Mouse (Mus musculus): Measurements from ENCODE around the gene Pigs. TPM values are rescaled to one million over a fixed set of nuclear protein-coding genes. Genes with fewer than 3 reads are reported as not detected.
A peak's percentile ranks its signal among the peaks of the same experiment; 100 is the strongest.

The Pigs gene
- polyA plus RNA-seq, 1 experiment from 2014 or later: 92.9 TPM

- Histone ChIP-seq H3K27ac (replicated peaks) (no peak overlapping the region), H3K36me3 (no peaks in the 10 kb centered on the region), H3K4me3 (no peak overlapping the region), H3K9me3 (no peaks in the 10 kb centered on the region), H3K9ac (no peak overlapping the region), H3K27me3 (no peaks in the 10 kb centered on the region), H3K4me1 (replicated peaks) (no peaks in the 10 kb centered on the region; the same call in 1 of the 2 replicates), H3K4me2 (no peak overlapping the region)
- no peak for ATAC-seq (ENCODE audit: low FRiP score, low read depth)
- 92% methylated on average over 6 of the region's 6 CpGs for WGBS
Measured at GRCm38 (mm10) chr11:78354905-78355304, 26.7 kb downstream of the Pigs start.

GRCm38 (mm10) chr11:78355471-78356238 lies 27.4 kb downstream of the Pigs start:
- Histone ChIP-seq H3K9me3 (no peaks in the 10 kb centered on the region), H3K27me3 (no peaks in the 10 kb centered on the region), H3K27ac (replicated peaks) (no peak overlapping the region), H3K4me1 (replicated peaks) (no peaks in the 10 kb centered on the region; the same call in 1 of the 2 replicates), H3K4me3 (no peak overlapping the region), H3K4me2 (no peak overlapping the region), H3K9ac (no peak overlapping the region), H3K36me3 (no peaks in the 10 kb centered on the region)
- ATAC-seq (ENCODE audit: low FRiP score, low read depth): no peak
- 32% methylated on average over 4 of the region's 4 CpGs for WGBS

GRCm38 (mm10) chr11:78358330-78359007 lies 30.3 kb downstream of the Pigs start:
- Histone ChIP-seq H3K9ac (no peak overlapping the region), H3K4me1 (replicated peaks) (no peaks in the 10 kb centered on the region; the same call in 1 of the 2 replicates), H3K27me3 (no peaks in the 10 kb centered on the region), H3K9me3 (no peaks in the 10 kb centered on the region), H3K4me3 (no peak overlapping the region), H3K4me2 (no peak overlapping the region), H3K27ac (replicated peaks) (no peak overlapping the region), H3K36me3 (no peaks in the 10 kb centered on the region)
- ATAC-seq (ENCODE audit: low FRiP score, low read depth): no peak
- WGBS: 17% methylated on average over 22 of the region's 22 CpGs

GRCm38 (mm10) chr11:78360125-78360788 lies 32.0 kb downstream of the Pigs start:
- H3K4me3 ChIP-seq: peak overlapping the region; percentile 20
- WGBS: 15% methylated on average over 13 of the region's 13 CpGs

GRCm38 (mm10) chr11:78360789-78361131 lies 32.5 kb downstream of the Pigs start:
- Histone ChIP-seq H3K9ac (no peak overlapping the region), H3K27ac (replicated peaks) (no peak overlapping the region), H3K9me3 (no peaks in the 10 kb centered on the region), H3K4me3 (no peak overlapping the region), H3K27me3 (no peaks in the 10 kb centered on the region), H3K36me3 (no peaks in the 10 kb centered on the region), H3K4me1 (replicated peaks) (no peaks in the 10 kb centered on the region; the same call in 1 of the 2 replicates), H3K4me2 (no peak overlapping the region)
- ATAC-seq (ENCODE audit: low FRiP score, low read depth): peak; percentile 31; the same call in 1 of the 2 replicates
- 56% methylated on average over 2 of the region's 2 CpGs for WGBS

More at GRCm38 (mm10) chr11:78360125-78360788, 32.0 kb downstream of the Pigs start:
- Histone ChIP-seq H3K9me3 (no peaks in the 10 kb centered on the region), H3K27ac (replicated peaks) (no peak overlapping the region), H3K36me3 (no peaks in the 10 kb centered on the region), H3K4me1 (replicated peaks) (no peaks in the 10 kb centered on the region; the same call in 1 of the 2 replicates), H3K27me3 (no peaks in the 10 kb centered on the region), H3K9ac (no peak overlapping the region), H3K4me2 (peak overlapping the region; percentile 46)
- peak; percentile 67; the same call in 1 of the 2 replicates for ATAC-seq (ENCODE audit: low FRiP score, low read depth)

GRCm38 (mm10) chr11:78363309-78364007 lies 35.2 kb downstream of the Pigs start:
- no peak overlapping the region for H3K27ac ChIP-seq (replicated peaks)
- ATAC-seq (ENCODE audit: low FRiP score, low read depth): no peak
- H3K4me1 ChIP-seq (replicated peaks): no peaks in the 10 kb centered on the region
- no peaks in the 10 kb centered on the region for H3K9me3 ChIP-seq
- no peak overlapping the region for H3K4me2 ChIP-seq
- H3K4me3 ChIP-seq: no peak overlapping the region
- WGBS: 85% methylated on average over 13 of the region's 13 CpGs
- no peaks in the 10 kb centered on the region for H3K36me3 ChIP-seq
- no peaks in the 10 kb centered on the region for H3K27me3 ChIP-seq
- H3K9ac ChIP-seq: no peak overlapping the region

- no peak overlapping the region for H3K4me3 ChIP-seq
- H3K9me3 ChIP-seq: no peaks in the 10 kb centered on the region
- ATAC-seq (ENCODE audit: low FRiP score, low read depth): no peak
- no peaks in the 10 kb centered on the region for H3K36me3 ChIP-seq
- H3K9ac ChIP-seq: no peak overlapping the region
- no peak overlapping the region for H3K4me2 ChIP-seq
- H3K27ac ChIP-seq (replicated peaks): no peak overlapping the region
- H3K27me3 ChIP-seq: no peaks in the 10 kb centered on the region
- 69% methylated on average over 8 of the region's 8 CpGs for WGBS
- no peaks in the 10 kb centered on the region for H3K4me1 ChIP-seq (replicated peaks)
Measured at GRCm38 (mm10) chr11:78364103-78364502, 35.9 kb downstream of the Pigs start.

- no peak for ATAC-seq (ENCODE audit: low FRiP score, low read depth)
- peaks cover 3% of the 10 kb centered on the region; the same call in 1 of the 2 replicates for H3K4me1 ChIP-seq (replicated peaks)
- 90% methylated on average over 15 of the region's 15 CpGs for WGBS
- no peak overlapping the region for H3K27ac ChIP-seq (replicated peaks)
- H3K36me3 ChIP-seq: no peaks in the 10 kb centered on the region
- no peaks in the 10 kb centered on the region for H3K27me3 ChIP-seq
- H3K4me2 ChIP-seq: no peak overlapping the region
- no peaks in the 10 kb centered on the region for H3K9me3 ChIP-seq
- H3K4me3 ChIP-seq: no peak overlapping the region
- no peak overlapping the region for H3K9ac ChIP-seq
Measured at GRCm38 (mm10) chr11:78367456-78368225, 39.4 kb downstream of the Pigs start.

- Histone ChIP-seq H3K27me3 (no peaks in the 10 kb centered on the region), H3K27ac (replicated peaks) (no peak overlapping the region), H3K9ac (no peak overlapping the region), H3K4me1 (replicated peaks) (peaks cover 4% of the 10 kb centered on the region; the same call in 1 of the 2 replicates), H3K4me2 (no peak overlapping the region), H3K36me3 (no peaks in the 10 kb centered on the region), H3K4me3 (no peak overlapping the region), H3K9me3 (no peaks in the 10 kb centered on the region)
- ATAC-seq (ENCODE audit: low FRiP score, low read depth): no peak
- WGBS: 67% methylated on average over 1 of the region's 1 CpGs
Measured at GRCm38 (mm10) chr11:78370389-78370788, 42.2 kb downstream of the Pigs start.

GRCm38 (mm10) chr11:78371711-78372110 lies 43.5 kb downstream of the Pigs start:
- no peak overlapping the region for H3K27ac ChIP-seq (replicated peaks)
- H3K4me3 ChIP-seq: no peak overlapping the region
- no peak for ATAC-seq (ENCODE audit: low FRiP score, low read depth)
- H3K4me1 ChIP-seq (replicated peaks): peaks cover 4% of the 10 kb centered on the region; the same call in 1 of the 2 replicates
- H3K36me3 ChIP-seq: no peaks in the 10 kb centered on the region
- H3K9ac ChIP-seq: no peak overlapping the region
- no peak overlapping the region for H3K4me2 ChIP-seq
- no peaks in the 10 kb centered on the region for H3K9me3 ChIP-seq
- no peaks in the 10 kb centered on the region for H3K27me3 ChIP-seq
- WGBS: 90% methylated on average over 11 of the region's 11 CpGs

- Histone ChIP-seq H3K27me3 (no peaks in the 10 kb centered on the region), H3K4me3 (no peak overlapping the region), H3K4me1 (replicated peaks) (peaks cover 4% of the 10 kb centered on the region; the same call in 1 of the 2 replicates), H3K27ac (replicated peaks) (no peak overlapping the region), H3K9ac (no peak overlapping the region), H3K4me2 (no peak overlapping the region), H3K9me3 (no peaks in the 10 kb centered on the region), H3K36me3 (no peaks in the 10 kb centered on the region)
- ATAC-seq (ENCODE audit: low FRiP score, low read depth): no peak
- WGBS: 85% methylated on average over 3 of the region's 3 CpGs
Measured at GRCm38 (mm10) chr11:78372166-78372565, 44.0 kb downstream of the Pigs start.

Measured in hindbrain, embryonic 15.5 days (tissue).